Mouse (Mus musculus) brain, embryonic 14.5 days (tissue): ENCODE measurements around the gene Cgnl1.

Experiments
- CTCF ChIP-seq: fragments of 200-500 bp; IDR thresholded peaks from 2 replicates; pipeline ENCODE4 v1.5.1; 2012; ENCODE audit warnings: inconsistent platforms, mild to moderate bottlenecking, moderate library complexity, borderline replicate concordance; ENCODE audit not compliant: insufficient read depth, insufficient read length; ENCODE audit errors: extremely low read depth
- POLR2A ChIP-seq: fragments of 200-500 bp; IDR thresholded peaks from 2 replicates; pipeline ENCODE4 v1.6.1; 2012; ENCODE audit warnings: mild to moderate bottlenecking, inconsistent platforms, borderline replicate concordance; ENCODE audit not compliant: poor library complexity, insufficient read depth, insufficient read length, severe bottlenecking; ENCODE audit errors: extremely low read depth

DNA sequence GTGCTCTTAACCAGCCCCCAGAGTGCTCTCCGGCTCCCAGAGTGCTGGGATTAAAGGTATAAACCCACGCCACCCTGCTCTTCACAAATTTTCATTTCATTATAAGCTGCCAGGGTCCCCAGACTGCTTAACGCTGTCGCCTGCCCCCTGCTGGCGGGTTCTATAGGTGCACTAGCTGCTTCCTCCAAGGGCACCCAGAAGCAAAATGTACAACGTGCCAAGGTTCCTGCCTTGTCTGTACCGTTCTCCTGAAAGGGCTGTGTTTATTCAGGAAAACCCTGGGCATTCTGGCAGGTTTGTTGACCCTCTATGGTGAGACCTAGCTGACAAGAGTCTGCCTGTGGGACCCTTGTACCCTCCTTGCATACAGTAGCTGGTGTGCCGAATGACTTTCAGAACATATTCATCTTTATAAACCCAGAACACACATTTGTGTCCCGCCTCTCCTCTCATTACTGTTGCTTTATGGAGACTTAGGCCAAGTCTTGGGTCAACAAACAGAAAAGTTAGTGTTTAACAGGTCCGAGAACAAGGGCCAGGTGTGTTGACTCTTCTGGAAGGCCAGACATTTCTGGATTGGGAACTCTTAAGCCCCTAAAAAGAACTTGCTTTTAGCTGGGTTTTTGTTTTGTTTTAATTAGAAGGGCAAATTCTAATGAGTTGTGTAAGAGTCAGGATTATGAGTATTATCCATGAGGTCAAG lies 146.5 kb downstream of the Cgnl1 start:
- TF ChIP-seq CTCF (peak; percentile 68; the same call in 1 of the 2 replicates), POLR2A (no peak)
